Mouse (Mus musculus): ENCODE results near the gene Tax1bp3. TPM values are rescaled to one million over a fixed set of nuclear protein-coding genes. Genes with fewer than 3 reads are reported as not detected.

The Tax1bp3 gene
- total RNA-seq, 2 experiments from 2014 or later, result 9.4 to 9.6 TPM

- Histone ChIP-seq H3K27ac (peak overlapping the region; percentile 70; the same call in 1 of the 2 replicates), H3K4me3 (peak overlapping the region; percentile 62)
- intact Hi-C loops (cut with DNase I), result loop anchor here (2.0 kb wide), 1 partner anchor 21 kb away; the partner anchor contains the start of genes Ctns and Shpk
- DNase-seq (ENCODE audit: extremely low spot score in 1 of 2, low spot score in 2 of 2), result no peak
- no peak for TF ChIP-seq CTCF (IDR thresholded peaks at IDR 0.05)
Observed at GRCm38 (mm10) chr11:73177895-73178294, 1.0 kb downstream of the Tax1bp3 start.

- no peak for DNase-seq (ENCODE audit: extremely low spot score in 1 of 2, low spot score in 2 of 2)
- H3K27ac ChIP-seq, result no peak overlapping the region
- H3K4me3 ChIP-seq, result no peak overlapping the region
- intact Hi-C loops (cut with DNase I), result no loop called here
- TF ChIP-seq CTCF (IDR thresholded peaks at IDR 0.05), result no peak
Observed at GRCm38 (mm10) chr11:73185872-73186615, 9.2 kb downstream of the Tax1bp3 start.

- H3K27ac ChIP-seq, result no peak overlapping the region
- H3K4me3 ChIP-seq, result no peak overlapping the region
- intact Hi-C loops (cut with DNase I), result no loop called here
- no peak for DNase-seq (ENCODE audit: extremely low spot score in 1 of 2, low spot score in 2 of 2)
- TF ChIP-seq CTCF (IDR thresholded peaks at IDR 0.05), result no peak
Observed at GRCm38 (mm10) chr11:73187231-73187630, 10.3 kb downstream of the Tax1bp3 start.

GRCm38 (mm10) chr11:73193047-73193446 lies 16.2 kb downstream of the Tax1bp3 start:
- no peak for TF ChIP-seq CTCF (IDR thresholded peaks at IDR 0.05)
- no peak for DNase-seq (ENCODE audit: extremely low spot score in 1 of 2, low spot score in 2 of 2)
- intact Hi-C loops (cut with DNase I), result no loop called here
- H3K4me3 ChIP-seq, result no peak overlapping the region
- no peak overlapping the region for H3K27ac ChIP-seq

GRCm38 (mm10) chr11:73194444-73194843 lies 17.6 kb downstream of the Tax1bp3 start:
- TF ChIP-seq CTCF (IDR thresholded peaks at IDR 0.05), result no peak
- DNase-seq (ENCODE audit: extremely low spot score in 1 of 2, low spot score in 2 of 2), result no peak
- Histone ChIP-seq H3K27ac (no peak overlapping the region), H3K4me3 (no peak overlapping the region)
- intact Hi-C loops (cut with DNase I), result no loop called here

GRCm38 (mm10) chr11:73198190-73198589 lies 21.3 kb downstream of the Tax1bp3 start:
- H3K4me3 ChIP-seq, result peak overlapping the region; percentile 90
- no peak for DNase-seq (ENCODE audit: extremely low spot score in 1 of 2, low spot score in 2 of 2)
- peak overlapping the region; percentile 96; the same call in 1 of the 2 replicates for H3K27ac ChIP-seq
- TF ChIP-seq CTCF (IDR thresholded peaks at IDR 0.05), result no peak
- intact Hi-C loops (cut with DNase I), result loop anchor here (2.0 kb wide), 1 partner anchor 21 kb away; the partner anchor contains the start of genes Emc6 and Tax1bp3

- intact Hi-C loops (cut with DNase I), result loop anchor here (2.0 kb wide), 1 partner anchor 22 kb away; the partner anchor contains the start of genes Emc6 and Tax1bp3
- TF ChIP-seq CTCF (IDR thresholded peaks at IDR 0.05), result no peak; the same call in none of the 2 replicates
- peak in 1 of 2 experiments; percentile 82 for DNase-seq (ENCODE audit: extremely low spot score in 1 of 2, low spot score in 2 of 2)
- Histone ChIP-seq H3K27ac (peak within 1 kb of the TSS; percentile 96), H3K4me3 (peak within 1 kb of the TSS; percentile 90)
Observed at GRCm38 (mm10) chr11:73198603-73199229, 21.8 kb downstream of the Tax1bp3 start, which contains the start of gene Ctns. TSS of gene Ctns (minus strand) at chr11:73199042.

GRCm38 (mm10) chr11:73199230-73199712 lies 22.4 kb downstream of the Tax1bp3 start, which contains the start of gene Shpk:
TSS of gene Shpk (plus strand) at chr11:73199460.
- intact Hi-C loops (cut with DNase I), result loop anchor here (2.0 kb wide), 1 partner anchor 22 kb away; the partner anchor contains the start of genes Emc6 and Tax1bp3
- TF ChIP-seq CTCF (IDR thresholded peaks at IDR 0.05), result no peak

GRCm38 (mm10) chr11:73199879-73200278 lies 23.0 kb downstream of the Tax1bp3 start:
- Histone ChIP-seq H3K4me3 (peak overlapping the region; percentile 90), H3K27ac (peak overlapping the region; percentile 96; the same call in 1 of the 2 replicates)
- intact Hi-C loops (cut with DNase I), result loop anchor here (2.0 kb wide), 1 partner anchor 23 kb away; the partner anchor contains the start of genes Emc6 and Tax1bp3
- DNase-seq (ENCODE audit: extremely low spot score in 1 of 2, low spot score in 2 of 2), result no peak
- TF ChIP-seq CTCF (IDR thresholded peaks at IDR 0.05), result no peak

More at GRCm38 (mm10) chr11:73199230-73199712, 22.4 kb downstream of the Tax1bp3 start, which contains the start of gene Shpk:
- H3K27ac ChIP-seq, result peak within 1 kb of the TSS; percentile 96
- H3K4me3 ChIP-seq, result peak within 1 kb of the TSS; percentile 90
- peak; percentile 95 to 96 for DNase-seq (ENCODE audit: extremely low spot score in 1 of 2, low spot score in 2 of 2)

- DNase-seq (ENCODE audit: extremely low spot score in 1 of 2, low spot score in 2 of 2), result no peak
- H3K27ac ChIP-seq, result no peak overlapping the region
- no peak for TF ChIP-seq CTCF (IDR thresholded peaks at IDR 0.05)
- no peak overlapping the region for H3K4me3 ChIP-seq
- intact Hi-C loops (cut with DNase I), result no loop called here
Observed at GRCm38 (mm10) chr11:73201021-73201420, 24.1 kb downstream of the Tax1bp3 start.

GRCm38 (mm10) chr11:73201597-73201996 lies 24.7 kb downstream of the Tax1bp3 start:
- no peak; the same call in none of the 2 replicates for TF ChIP-seq CTCF (IDR thresholded peaks at IDR 0.05)
- intact Hi-C loops (cut with DNase I), result no loop called here
- H3K4me3 ChIP-seq, result no peak overlapping the region
- no peak for DNase-seq (ENCODE audit: extremely low spot score in 1 of 2, low spot score in 2 of 2)
- no peak overlapping the region for H3K27ac ChIP-seq

- Histone ChIP-seq H3K4me3 (no peak overlapping the region), H3K27ac (no peak overlapping the region)
- no peak for DNase-seq (ENCODE audit: extremely low spot score in 1 of 2, low spot score in 2 of 2)
- no peak for TF ChIP-seq CTCF (IDR thresholded peaks at IDR 0.05)
- intact Hi-C loops (cut with DNase I), result no loop called here
Observed at GRCm38 (mm10) chr11:73203895-73204294, 27.0 kb downstream of the Tax1bp3 start.
